Comparison of ENCODE assay signal across 27 mouse cellular contexts in the genomic region with DNA sequence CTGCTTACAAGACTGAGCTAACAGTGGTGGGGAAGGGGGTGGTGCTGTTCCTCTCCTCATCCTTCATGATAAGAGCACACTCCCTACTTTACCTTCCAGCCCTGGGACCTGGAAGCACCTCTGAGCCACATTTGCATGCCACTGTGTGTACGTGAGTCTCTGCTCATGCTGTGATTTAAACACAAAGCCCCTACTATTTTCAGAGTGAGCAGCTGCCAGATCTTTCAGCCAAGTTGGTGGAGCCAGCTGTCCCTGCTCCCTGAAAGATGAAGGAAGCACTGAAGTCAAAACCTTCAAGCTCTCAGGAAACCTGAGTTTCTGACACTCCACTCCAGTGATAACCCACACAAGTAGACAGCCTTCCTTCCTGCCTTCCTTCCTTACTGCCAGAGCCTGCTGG.
DNase-seq lines count a peak whose midpoint lies in the region; ATAC-seq and TF ChIP-seq lines count a peak whose summit lies in the region.
"Had no signal": no experiment of that assay in that cellular context is flagged by ENCODE, and none has a peak within 500 bp of the region (broad histone marks: within the 10 kb centered on the region; RNA-seq: fewer than 3 reads in every experiment).

No protein-coding gene starts in this region.

- TF ChIP-seq POLR2A in kidney, adult 2 months (IDR thresholded peaks at IDR 0.05; ENCODE audit: low read depth, low read length), result no peak
- no peak for TF ChIP-seq POLR2A in brain, embryonic 14.5 days (IDR thresholded peaks at IDR 0.05; ENCODE audit: borderline replicate concordance, extremely low read depth, insufficient read depth, insufficient read length, poor library complexity, severe bottlenecking)

- peak; percentile 79 for DNase-seq in heart, adult 11 months
- DNase-seq in kidney, adult 2 months, result peak; percentile 15
- no peak for DNase-seq in kidney, adult 11 months
- DNase-seq in brain, embryonic 14.5 days (ENCODE audit: low read depth), result peak; percentile 23
- DNase-seq in thymus, adult 18-20 months, result no peak
- DNase-seq: adrenal gland, adult 2 months; cerebellum, adult 9-10 months; cerebellum, postnatal 36 days; heart, postnatal 4 days; kidney, postnatal 14 days; layer of hippocampus, adult 9-11 months; liver, postnatal 0 days; lung, postnatal 36 days; thymus, postnatal 14 days had no signal

- H3K4me3 ChIP-seq in heart, embryonic 11.5 days (ENCODE audit: low read depth, low read length), result no peak overlapping the region
- no peak overlapping the region for H3K4me3 ChIP-seq in kidney, adult 2 months (ENCODE audit: insufficient read depth, low read depth, low read length)
- H3K4me3 ChIP-seq in limb, embryonic 15.5 days, result no peak overlapping the region
- H3K4me3 ChIP-seq: embryonic facial prominence, embryonic 12.5 days; erythroblast, embryonic 14.5 days; heart, embryonic 10.5 days; hindbrain, embryonic 13.5 days; limb, embryonic 12.5 days; liver, embryonic 12.5 days; midbrain, embryonic 13.5 days had no signal

- H3K4me2 ChIP-seq in heart, embryonic 11.5 days, result no peak overlapping the region
- no peak overlapping the region for H3K4me2 ChIP-seq in limb, embryonic 15.5 days
- H3K4me2 ChIP-seq: embryonic facial prominence, embryonic 12.5 days; hindbrain, embryonic 13.5 days; limb, embryonic 12.5 days; liver, embryonic 12.5 days; midbrain, embryonic 13.5 days had no signal

- H3K4me1 ChIP-seq in heart, embryonic 11.5 days (ENCODE audit: control insufficient read depth, insufficient read depth, low read length), result peaks cover 7% of the 10 kb centered on the region; the same call in 1 of the 2 replicates
- no peaks in the 10 kb centered on the region; the same call in 1 of the 2 replicates for H3K4me1 ChIP-seq in kidney, adult 2 months (ENCODE audit: control insufficient read depth, insufficient read depth, low read length)
- 0 out of 2 replicates have a peak, but pooled peaks cover 8% of the 10 kb centered on the region for H3K4me1 ChIP-seq in limb, embryonic 15.5 days
- H3K4me1 ChIP-seq: hindbrain, embryonic 13.5 days; liver, embryonic 12.5 days had no signal

- H3K36me3 ChIP-seq in heart, embryonic 11.5 days (ENCODE audit: control insufficient read depth, insufficient read depth, low read length), result no peaks in the 10 kb centered on the region
- H3K36me3 ChIP-seq in kidney, adult 2 months (ENCODE audit: control insufficient read depth, insufficient read depth, low read length), result no peaks in the 10 kb centered on the region
- H3K36me3 ChIP-seq in limb, embryonic 15.5 days, result no peaks in the 10 kb centered on the region
- H3K36me3 ChIP-seq: embryonic facial prominence, embryonic 12.5 days; heart, embryonic 10.5 days; hindbrain, embryonic 13.5 days; limb, embryonic 12.5 days; liver, embryonic 12.5 days; midbrain, embryonic 13.5 days had no signal

- no peak for ATAC-seq in heart, embryonic 11.5 days (replicated peaks; ENCODE audit: insufficient number of reproducible peaks, low FRiP score, low TSS enrichment)
- no peak for ATAC-seq in limb, embryonic 15.5 days (ENCODE audit: insufficient number of reproducible peaks, low FRiP score, low TSS enrichment, low read depth)
- ATAC-seq: activated CD4-positive, CD25-positive, alpha-beta regulatory T cell, adult 4 months; forebrain, embryonic 16.5 days; intestine, embryonic 16.5 days; liver, embryonic 12.5 days; liver, postnatal 0 days; midbrain, embryonic 13.5 days had no signal

- peaks cover 2% of the 10 kb centered on the region; the same call in 1 of the 2 replicates for H3K9me3 ChIP-seq in heart, embryonic 11.5 days (replicated peaks; ENCODE audit: control insufficient read depth, low read length)
- H3K9me3 ChIP-seq in limb, embryonic 15.5 days, result no peaks in the 10 kb centered on the region
- H3K9me3 ChIP-seq: embryonic facial prominence, embryonic 12.5 days; heart, embryonic 10.5 days; liver, embryonic 12.5 days had no signal

- TF ChIP-seq CTCF in kidney, adult 2 months (conservative IDR thresholded peaks at IDR 0.05; ENCODE audit: insufficient read depth, insufficient read length, low read depth, low read length), result no peak
- no peak for TF ChIP-seq CTCF in brain, embryonic 14.5 days (IDR thresholded peaks at IDR 0.05; ENCODE audit: borderline replicate concordance, extremely low read depth, insufficient read depth, insufficient read length)

- no peaks in the 10 kb centered on the region for H3K27me3 ChIP-seq in heart, embryonic 11.5 days (ENCODE audit: control insufficient read depth, insufficient read depth, low read length)
- no peaks in the 10 kb centered on the region for H3K27me3 ChIP-seq in kidney, adult 2 months (replicated peaks; ENCODE audit: control insufficient read depth, insufficient read depth, low read length)
- H3K27me3 ChIP-seq in limb, embryonic 15.5 days, result peaks cover 4% of the 10 kb centered on the region; the same call in 1 of the 2 replicates
- H3K27me3 ChIP-seq: CH12.LX; embryonic facial prominence, embryonic 12.5 days; hindbrain, embryonic 13.5 days; limb, embryonic 12.5 days; liver, embryonic 12.5 days; midbrain, embryonic 13.5 days had no signal

- no peak overlapping the region for H3K9ac ChIP-seq in heart, embryonic 11.5 days (ENCODE audit: low read depth, low read length)
- H3K9ac ChIP-seq in limb, embryonic 15.5 days, result no peak overlapping the region
- H3K9ac ChIP-seq: embryonic facial prominence, embryonic 12.5 days; hindbrain, embryonic 13.5 days; limb, embryonic 12.5 days; liver, embryonic 12.5 days; liver, postnatal 0 days; midbrain, embryonic 13.5 days had no signal

- H3K27ac ChIP-seq in heart, embryonic 11.5 days (ENCODE audit: low read depth, low read length), result no peak overlapping the region
- H3K27ac ChIP-seq in kidney, adult 2 months (ENCODE audit: insufficient read depth, low read depth, low read length), result no peak overlapping the region
- H3K27ac ChIP-seq in limb, embryonic 15.5 days, result peak overlapping the region; percentile 17; the same call in 1 of the 2 replicates
- H3K27ac ChIP-seq: embryonic facial prominence, embryonic 12.5 days; heart, embryonic 10.5 days; hindbrain, embryonic 13.5 days; limb, embryonic 12.5 days; liver, embryonic 12.5 days; midbrain, embryonic 13.5 days had no signal

- WGBS in heart, embryonic 11.5 days (ENCODE audit: insufficient replicate concordance), result 52% methylated on average over 1 of the region's 1 CpGs
- 79% methylated on average over 1 of the region's 1 CpGs for WGBS in kidney, adult 2 months
- 54% methylated on average over 1 of the region's 1 CpGs for WGBS in limb, embryonic 15.5 days

Comparison
In these comparisons a context has a peak if more than half of its experiments do, and no peak if none do; other contexts are left out.
1. DNase-seq: peak in heart, adult 11 months (single experiment), kidney, adult 2 months (single experiment) and brain, embryonic 14.5 days (single experiment); none in kidney, adult 11 months (single experiment) and thymus, adult 18-20 months (0 of 2).